Mouse (Mus musculus): ENCODE results near the gene Itsn2. TPM values are rescaled to one million over a fixed set of nuclear protein-coding genes. Genes with fewer than 3 reads are reported as not detected.

Itsn2 gene
- total and polyA plus RNA-seq, 3 experiments = 17.6 to 168 (median 137) TPM

DNA sequence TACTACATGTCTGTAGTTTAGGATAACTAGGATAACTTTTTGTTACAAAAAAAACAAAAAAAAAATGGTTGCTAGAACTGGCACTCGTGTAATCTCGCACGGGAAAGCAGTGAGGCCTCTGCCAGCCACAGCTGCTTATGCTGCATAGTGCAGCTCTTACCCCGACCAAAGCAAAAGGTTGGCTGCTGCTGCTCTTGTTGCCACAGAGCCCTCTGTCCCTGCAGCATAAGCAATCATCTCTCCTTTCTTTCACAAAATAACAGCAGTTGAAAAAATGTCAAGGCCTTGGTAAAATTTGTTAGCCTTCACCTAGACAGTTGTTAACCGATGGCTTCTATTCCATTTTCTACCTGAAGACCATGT, 73.2 kb downstream of the Itsn2 start:
- H3K4me3 ChIP-seq (ENCODE audit: low read depth, low read length) = no peak overlapping the region
- H3K4me1 ChIP-seq (ENCODE audit: insufficient read depth, low read depth, low read length) = no peaks in the 10 kb centered on the region
- no peaks in the 10 kb centered on the region for H3K9me3 ChIP-seq (replicated peaks)
- peaks cover 58% of the 10 kb centered on the region for H3K36me3 ChIP-seq (replicated peaks)
- ATAC-seq (ENCODE audit: extremely low read depth, insufficient number of reproducible peaks, low FRiP score, poor library complexity, severe bottlenecking) (no peak), DNase-seq (ENCODE audit: low spot score) (no peak)
- no peaks in the 10 kb centered on the region for H3K27me3 ChIP-seq (ENCODE audit: insufficient read depth, low read length)
- TF ChIP-seq POLR2AphosphoS5 (IDR thresholded peaks at IDR 0.05; ENCODE audit: insufficient replicate concordance, low read depth, low read length) = no peak
- TF ChIP-seq CTCF (IDR thresholded peaks at IDR 0.05; ENCODE audit: low read depth, low read length) = no peak
- no peak for TF ChIP-seq TAL1 (conservative IDR thresholded peaks at IDR 0.05; ENCODE audit: low read depth, low read length)
- TF ChIP-seq GATA2 (IDR thresholded peaks at IDR 0.05; ENCODE audit: borderline replicate concordance, low read depth, low read length) = no peak

DNA sequence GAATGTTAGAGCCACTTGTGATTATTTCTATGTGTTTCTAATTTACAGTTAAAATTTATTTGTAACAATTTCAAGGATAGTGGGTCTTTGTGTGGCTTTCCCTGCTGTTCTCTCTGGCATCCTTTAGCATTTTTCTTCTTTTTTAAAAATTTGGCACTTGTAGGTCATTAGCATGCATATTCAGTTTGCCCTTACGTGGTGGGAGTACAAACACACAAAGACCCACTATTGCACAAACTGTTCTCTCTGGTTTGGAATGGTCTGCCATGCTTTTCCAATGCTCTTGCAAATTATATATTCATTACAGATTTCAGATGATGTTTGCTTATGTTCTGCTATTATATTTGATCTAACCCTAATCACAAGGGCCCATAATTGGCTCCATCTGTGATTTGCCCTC, 83.9 kb downstream of the Itsn2 start:
- no peaks in the 10 kb centered on the region for H3K27me3 ChIP-seq (ENCODE audit: insufficient read depth, low read length)
- H3K4me3 ChIP-seq (ENCODE audit: low read depth, low read length) = no peak overlapping the region
- H3K36me3 ChIP-seq (replicated peaks) = peaks cover 90% of the 10 kb centered on the region
- TF ChIP-seq GATA2 (IDR thresholded peaks at IDR 0.05; ENCODE audit: borderline replicate concordance, low read depth, low read length) (no peak), TAL1 (conservative IDR thresholded peaks at IDR 0.05; ENCODE audit: low read depth, low read length) (no peak), GATA1 (IDR thresholded peaks at IDR 0.05; ENCODE audit: borderline replicate concordance, low read length) (no peak), POLR2AphosphoS5 (IDR thresholded peaks at IDR 0.05; ENCODE audit: insufficient replicate concordance, low read depth, low read length) (no peak), CTCF (IDR thresholded peaks at IDR 0.05; ENCODE audit: low read depth, low read length) (no peak)
- H3K9me3 ChIP-seq (replicated peaks) = no peaks in the 10 kb centered on the region
- no peak for ATAC-seq (ENCODE audit: extremely low read depth, insufficient number of reproducible peaks, low FRiP score, poor library complexity, severe bottlenecking)
- no peak for DNase-seq (ENCODE audit: low spot score)
- H3K4me1 ChIP-seq (ENCODE audit: insufficient read depth, low read depth, low read length) = no peaks in the 10 kb centered on the region

DNA sequence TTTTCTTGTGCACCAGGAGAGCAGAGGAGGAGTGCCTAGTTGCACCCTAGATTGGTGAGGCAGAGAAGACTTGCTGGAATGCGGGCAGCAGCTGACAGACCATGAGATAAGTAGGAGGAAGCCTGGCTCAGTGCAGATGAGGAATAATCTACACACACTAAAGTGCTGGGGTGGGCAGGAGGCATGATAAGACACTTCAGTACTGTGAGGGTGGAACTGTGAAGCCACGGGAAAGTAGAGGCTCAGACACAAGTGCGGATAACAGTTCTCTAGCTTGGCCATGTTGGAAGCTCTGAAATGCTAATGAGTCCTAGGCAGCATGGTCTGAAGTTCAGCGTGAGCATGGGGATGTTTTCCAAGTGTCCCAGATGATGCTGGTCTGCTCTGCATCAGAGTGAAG, 87.5 kb downstream of the Itsn2 start:
- TF ChIP-seq POLR2AphosphoS5 (IDR thresholded peaks at IDR 0.05; ENCODE audit: insufficient replicate concordance, low read depth, low read length) (no peak), GATA1 (IDR thresholded peaks at IDR 0.05; ENCODE audit: borderline replicate concordance, low read length) (no peak), CTCF (IDR thresholded peaks at IDR 0.05; ENCODE audit: low read depth, low read length) (no peak), GATA2 (IDR thresholded peaks at IDR 0.05; ENCODE audit: borderline replicate concordance, low read depth, low read length) (no peak), TAL1 (conservative IDR thresholded peaks at IDR 0.05; ENCODE audit: low read depth, low read length) (no peak)
- ATAC-seq (ENCODE audit: extremely low read depth, insufficient number of reproducible peaks, low FRiP score, poor library complexity, severe bottlenecking) = no peak
- no peak for DNase-seq (ENCODE audit: low spot score)
- Histone ChIP-seq H3K9me3 (replicated peaks) (no peaks in the 10 kb centered on the region), H3K4me1 (ENCODE audit: insufficient read depth, low read depth, low read length) (no peaks in the 10 kb centered on the region), H3K36me3 (replicated peaks) (peaks cover 86% of the 10 kb centered on the region), H3K4me3 (ENCODE audit: low read depth, low read length) (no peak overlapping the region), H3K27me3 (ENCODE audit: insufficient read depth, low read length) (no peaks in the 10 kb centered on the region)

DNA sequence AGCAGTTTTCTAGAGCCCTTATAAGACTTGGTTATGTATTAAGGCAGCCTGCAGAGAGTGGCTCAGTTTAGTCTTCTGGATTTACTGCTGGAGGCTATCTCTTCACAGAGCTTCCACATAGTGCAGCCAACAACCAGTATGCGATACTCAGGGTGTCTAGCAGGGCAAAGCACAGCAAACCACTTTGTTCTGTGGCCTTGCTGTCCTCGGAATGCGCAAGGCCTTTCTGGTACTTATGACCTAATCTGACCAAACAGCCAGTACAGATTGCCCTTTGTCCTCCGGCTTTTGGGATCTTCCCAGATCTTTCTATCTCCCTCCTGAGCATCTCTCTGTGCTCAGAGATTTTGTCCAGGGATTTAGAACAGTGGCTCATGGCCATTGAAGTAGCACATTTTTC, 93.0 kb downstream of the Itsn2 start:
- H3K4me3 ChIP-seq (ENCODE audit: low read depth, low read length) = no peak overlapping the region
- H3K36me3 ChIP-seq (replicated peaks) = peaks cover 83% of the 10 kb centered on the region
- H3K27me3 ChIP-seq (ENCODE audit: insufficient read depth, low read length) = no peaks in the 10 kb centered on the region
- no peak for DNase-seq (ENCODE audit: low spot score)
- H3K4me1 ChIP-seq (ENCODE audit: insufficient read depth, low read depth, low read length) = no peaks in the 10 kb centered on the region
- no peak for TF ChIP-seq GATA2 (IDR thresholded peaks at IDR 0.05; ENCODE audit: borderline replicate concordance, low read depth, low read length)
- TF ChIP-seq CTCF (IDR thresholded peaks at IDR 0.05; ENCODE audit: low read depth, low read length) = no peak
- TF ChIP-seq POLR2AphosphoS5 (IDR thresholded peaks at IDR 0.05; ENCODE audit: insufficient replicate concordance, low read depth, low read length) = no peak
- TF ChIP-seq GATA1 (IDR thresholded peaks at IDR 0.05; ENCODE audit: borderline replicate concordance, low read length) = no peak
- no peak for TF ChIP-seq TAL1 (conservative IDR thresholded peaks at IDR 0.05; ENCODE audit: low read depth, low read length)
- H3K9me3 ChIP-seq (replicated peaks) = no peaks in the 10 kb centered on the region
- ATAC-seq (ENCODE audit: extremely low read depth, insufficient number of reproducible peaks, low FRiP score, poor library complexity, severe bottlenecking) = no peak

DNA sequence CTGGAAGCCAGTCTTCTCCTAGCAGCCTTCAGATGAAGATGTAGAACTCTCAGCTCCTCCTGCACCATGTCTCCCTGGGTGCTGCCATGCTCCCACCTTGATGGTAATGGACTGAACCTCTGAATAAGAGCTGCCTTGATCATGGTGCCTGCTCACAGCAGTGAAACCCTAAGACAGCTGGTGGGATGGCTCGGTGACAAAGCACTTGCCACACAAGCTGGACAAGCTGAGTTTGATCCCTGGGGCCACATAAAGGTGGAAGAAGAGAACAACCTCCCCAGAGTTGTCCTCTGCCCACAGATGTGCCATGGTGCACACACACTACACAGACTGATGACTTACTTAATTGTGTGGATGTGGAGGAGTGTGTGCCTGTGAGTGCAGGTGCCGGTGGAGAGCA, 95.9 kb downstream of the Itsn2 start:
- DNase-seq (ENCODE audit: low spot score) = no peak
- Histone ChIP-seq H3K27me3 (ENCODE audit: insufficient read depth, low read length) (no peaks in the 10 kb centered on the region), H3K4me3 (ENCODE audit: low read depth, low read length) (no peak overlapping the region), H3K36me3 (replicated peaks) (peaks cover 81% of the 10 kb centered on the region), H3K4me1 (ENCODE audit: insufficient read depth, low read depth, low read length) (no peaks in the 10 kb centered on the region), H3K9me3 (replicated peaks) (no peaks in the 10 kb centered on the region)
- TF ChIP-seq GATA2 (IDR thresholded peaks at IDR 0.05; ENCODE audit: borderline replicate concordance, low read depth, low read length) (no peak), GATA1 (IDR thresholded peaks at IDR 0.05; ENCODE audit: borderline replicate concordance, low read length) (no peak), POLR2AphosphoS5 (IDR thresholded peaks at IDR 0.05; ENCODE audit: insufficient replicate concordance, low read depth, low read length) (no peak), CTCF (IDR thresholded peaks at IDR 0.05; ENCODE audit: low read depth, low read length) (no peak)
- ATAC-seq (ENCODE audit: extremely low read depth, insufficient number of reproducible peaks, low FRiP score, poor library complexity, severe bottlenecking) = no peak

DNA sequence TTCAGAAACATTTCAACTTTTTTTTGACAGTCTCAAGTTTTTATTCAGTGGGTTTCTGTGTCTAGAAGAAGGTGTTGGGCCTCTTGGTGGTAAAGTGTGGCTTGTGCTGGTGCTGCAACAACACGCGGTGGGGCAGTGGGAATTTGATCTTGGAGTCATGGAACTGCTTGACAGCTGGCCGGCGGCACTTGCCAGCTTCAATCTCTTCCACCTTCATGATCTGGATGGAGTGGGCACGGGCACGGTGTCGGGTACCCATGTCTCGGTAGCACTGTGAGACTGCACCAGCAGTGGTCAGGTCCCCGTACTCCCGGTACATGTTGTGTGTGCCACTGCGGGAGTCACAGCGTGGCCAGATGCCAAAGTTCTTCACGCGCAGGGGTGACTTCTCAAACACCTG, 96.9 kb downstream of the Itsn2 start:
- H3K4me1 ChIP-seq (ENCODE audit: insufficient read depth, low read depth, low read length) = no peaks in the 10 kb centered on the region
- H3K36me3 ChIP-seq (replicated peaks) = peaks cover 78% of the 10 kb centered on the region

DNA sequence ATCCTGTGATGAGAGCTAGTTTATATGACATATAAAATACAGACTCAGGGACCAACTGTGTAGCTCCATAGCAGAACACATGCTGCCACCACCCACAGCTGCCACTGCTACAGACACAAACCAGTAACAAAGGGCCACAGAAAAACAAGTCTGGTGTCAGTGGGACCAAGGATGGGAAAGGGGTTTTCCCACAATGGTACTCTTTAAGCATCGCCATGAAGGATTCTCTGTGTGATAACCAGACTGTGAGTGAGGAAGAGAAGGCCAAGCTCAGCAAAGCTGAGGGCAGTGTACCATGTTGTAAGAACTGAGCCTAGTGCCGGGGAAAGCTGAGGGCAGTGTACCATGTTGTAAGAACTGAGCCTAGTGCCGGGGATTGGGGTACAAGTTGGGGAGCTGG, 98.8 kb downstream of the Itsn2 start:
- TF ChIP-seq CTCF (IDR thresholded peaks at IDR 0.05; ENCODE audit: low read depth, low read length) = no peak
- no peak for TF ChIP-seq GATA1 (IDR thresholded peaks at IDR 0.05; ENCODE audit: borderline replicate concordance, low read length)
- no peak for TF ChIP-seq TAL1 (conservative IDR thresholded peaks at IDR 0.05; ENCODE audit: low read depth, low read length)
- TF ChIP-seq GATA2 (IDR thresholded peaks at IDR 0.05; ENCODE audit: borderline replicate concordance, low read depth, low read length) = no peak
- TF ChIP-seq POLR2AphosphoS5 (IDR thresholded peaks at IDR 0.05; ENCODE audit: insufficient replicate concordance, low read depth, low read length) = no peak
- peaks cover 73% of the 10 kb centered on the region for H3K36me3 ChIP-seq (replicated peaks)
- DNase-seq (ENCODE audit: low spot score) (no peak), ATAC-seq (ENCODE audit: extremely low read depth, insufficient number of reproducible peaks, low FRiP score, poor library complexity, severe bottlenecking) (no peak)
- no peaks in the 10 kb centered on the region for H3K4me1 ChIP-seq (ENCODE audit: insufficient read depth, low read depth, low read length)
- no peaks in the 10 kb centered on the region for H3K9me3 ChIP-seq (replicated peaks)
- no peaks in the 10 kb centered on the region for H3K27me3 ChIP-seq (ENCODE audit: insufficient read depth, low read length)
- no peak overlapping the region for H3K4me3 ChIP-seq (ENCODE audit: low read depth, low read length)

More for the DNA sequence above, 96.9 kb downstream of the Itsn2 start:
- no peak for DNase-seq (ENCODE audit: low spot score)
- Histone ChIP-seq H3K9me3 (replicated peaks) (no peaks in the 10 kb centered on the region), H3K27me3 (ENCODE audit: insufficient read depth, low read length) (no peaks in the 10 kb centered on the region), H3K4me3 (ENCODE audit: low read depth, low read length) (no peak overlapping the region)
- no peak for ATAC-seq (ENCODE audit: extremely low read depth, insufficient number of reproducible peaks, low FRiP score, poor library complexity, severe bottlenecking)
- TF ChIP-seq GATA2 (IDR thresholded peaks at IDR 0.05; ENCODE audit: borderline replicate concordance, low read depth, low read length) = no peak

Measured in G1E (cell line).